Mouse (Mus musculus) WW6 (cell line): ENCODE results near the gene Zfp386.
"Not testable (repeated sequence)": the region's sequence is repeated elsewhere in the genome, so short reads cannot be mapped to it uniquely, and the experiment has no call there.

ENCODE experiments used
- DNase-seq: peaks from one replicate; pipeline ENCODE4 v3.0.0-alpha.2; 2013; ENCODE audit warnings: low read depth, low spot score

The Zfp386 gene

DNA sequence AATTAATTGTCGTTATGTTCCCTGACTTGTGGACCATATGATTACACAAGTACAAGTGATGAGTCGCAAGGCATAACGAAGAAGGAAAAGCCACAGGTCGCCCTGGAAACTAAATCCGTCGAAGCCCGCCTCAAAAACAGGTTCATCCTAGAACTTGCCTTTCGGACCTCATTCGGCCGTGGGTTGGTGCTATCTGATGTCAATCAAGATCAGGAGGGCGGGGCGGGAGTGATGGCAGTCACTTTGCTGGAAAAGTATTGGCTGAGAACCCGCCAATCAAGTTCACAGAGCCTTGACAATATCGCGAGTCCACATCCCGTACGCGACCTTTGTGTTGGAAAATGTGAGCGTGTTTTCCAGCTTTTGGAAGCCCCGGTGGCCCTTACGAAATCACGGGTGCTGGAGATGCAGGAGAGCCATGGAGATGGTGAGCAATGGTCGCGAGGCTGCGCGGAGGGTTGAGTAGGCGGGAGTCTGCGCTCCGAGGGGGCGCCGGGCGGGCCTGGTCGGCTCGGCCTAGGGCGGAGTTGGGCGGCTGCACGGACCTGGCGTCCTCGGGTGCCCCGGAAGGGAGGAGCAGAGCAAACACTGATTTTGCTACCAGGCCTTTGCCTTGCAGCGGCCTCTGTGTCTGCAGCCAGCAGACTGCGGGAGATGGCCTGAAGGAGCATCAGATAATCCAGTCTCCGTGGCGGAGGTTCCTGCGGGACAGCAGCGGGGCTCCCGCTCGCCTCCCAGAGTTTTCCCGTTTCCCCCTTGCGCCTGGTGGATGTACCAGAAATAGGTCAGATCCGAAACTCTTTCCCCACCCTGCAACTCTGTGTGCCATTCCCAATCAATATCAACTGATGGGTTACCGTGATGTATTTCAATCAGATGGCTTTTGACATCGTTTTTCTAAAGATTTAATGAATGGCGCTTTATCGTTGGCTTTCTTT is at the start of gene Zfp386:
TSS of gene Zfp386 (plus strand) at position 285 of the 938 bp plus-strand sequence.
- peak; percentile 90 for DNase-seq

DNA sequence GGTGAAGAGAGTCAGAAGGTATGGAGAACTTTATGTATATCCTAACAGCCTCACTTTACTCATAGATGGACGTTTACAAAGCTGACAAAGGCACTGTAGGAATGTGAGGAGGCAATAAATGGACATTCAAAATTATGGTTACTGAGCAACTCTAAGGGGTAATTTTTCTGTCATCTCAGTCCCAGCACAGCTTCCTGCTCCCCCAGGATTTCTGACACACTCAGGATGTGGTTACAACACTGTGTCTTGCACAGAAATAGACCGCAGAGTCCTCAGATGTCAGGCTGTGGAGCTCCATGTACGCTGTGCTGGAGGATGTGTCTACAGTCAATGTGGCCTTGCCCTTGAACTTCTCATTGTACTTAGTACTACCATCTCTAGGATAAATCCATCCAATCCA is 47.7 kb upstream of the Zfp386 start:
- DNase-seq = not testable (repeated sequence)

DNA sequence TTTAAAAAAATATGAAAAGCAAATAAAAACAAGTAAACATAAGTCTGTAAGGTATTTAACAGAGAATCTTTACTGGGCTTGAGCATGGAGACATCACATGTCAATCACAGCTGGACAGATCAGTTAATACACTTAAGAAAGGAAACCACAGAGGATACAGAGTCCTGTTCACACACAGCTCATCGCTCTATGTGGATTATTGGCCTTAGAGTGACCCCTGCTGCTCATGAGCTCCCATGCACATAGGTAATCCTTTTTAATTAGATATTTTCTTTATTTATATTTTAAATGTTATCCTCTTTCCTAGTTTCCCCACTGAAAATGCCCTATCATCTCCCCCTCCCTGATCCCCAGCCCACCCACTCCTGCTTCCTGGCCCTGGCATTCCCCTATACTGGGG is 44.6 kb upstream of the Zfp386 start:
- DNase-seq = not testable (repeated sequence)

DNA sequence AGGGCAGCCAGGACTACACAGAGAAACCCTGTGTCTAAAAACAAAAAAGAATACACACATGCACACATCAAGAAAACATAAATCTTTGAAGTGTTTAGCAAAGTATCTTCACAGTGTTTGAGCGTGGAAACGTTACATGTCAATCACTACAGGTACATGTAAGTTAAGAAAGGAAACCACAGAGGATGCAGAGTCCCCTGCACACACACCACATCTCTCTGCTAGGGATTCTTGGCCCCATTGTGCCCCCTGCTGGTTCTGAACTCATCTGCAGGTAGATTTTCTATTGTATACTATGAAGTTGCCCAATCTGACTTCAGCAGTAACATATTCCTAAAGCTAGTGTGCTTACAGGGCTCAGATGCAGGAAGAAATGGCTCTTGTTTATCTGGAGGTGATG is 36.7 kb upstream of the Zfp386 start:
- no peak for DNase-seq

DNA sequence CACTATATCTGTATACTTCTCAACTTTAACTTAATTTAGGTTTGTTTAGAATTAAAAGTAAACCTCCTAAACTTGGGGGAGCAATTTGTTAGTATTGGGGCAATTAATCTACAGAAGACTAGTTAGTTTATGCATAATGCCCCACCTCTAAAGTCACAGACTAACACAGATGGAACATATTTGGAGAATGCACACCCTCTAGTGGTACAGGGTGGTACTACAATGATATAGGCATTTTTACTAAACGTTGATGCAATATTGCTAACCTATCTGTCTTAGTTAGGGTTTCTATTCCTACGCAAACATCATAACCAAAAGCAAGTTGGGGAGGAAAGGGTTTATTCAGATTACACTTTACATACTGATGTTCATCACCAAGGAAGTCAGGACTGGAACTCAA is 19.4 kb upstream of the Zfp386 start:
- no peak for DNase-seq

DNA sequence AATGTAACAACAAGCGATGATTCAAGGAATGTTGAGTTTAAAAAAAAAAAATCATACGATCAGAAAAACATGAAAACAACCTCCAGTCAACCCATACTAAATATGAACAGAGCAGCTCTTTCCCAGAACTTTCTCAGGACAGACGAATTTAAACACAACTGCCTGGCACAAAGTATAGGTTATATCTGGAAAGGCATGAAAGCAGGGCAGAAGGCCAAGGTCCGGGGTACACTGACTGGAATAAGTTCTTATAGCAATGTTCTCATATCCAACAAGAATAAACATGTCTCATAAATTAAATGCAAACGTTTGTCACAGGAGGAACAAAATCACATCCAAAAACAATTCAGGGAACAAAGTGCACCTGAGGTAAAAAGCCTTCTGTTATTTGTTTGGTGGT is 12.2 kb upstream of the Zfp386 start:
- DNase-seq = no peak

- DNase-seq = no peak
Measured at GRCm38 (mm10) chr12:116044785-116045184, 2.7 kb upstream of the Zfp386 start.

GRCm38 (mm10) chr12:116048766-116049165 is 1.2 kb downstream of the Zfp386 start:
- DNase-seq = no peak

DNA sequence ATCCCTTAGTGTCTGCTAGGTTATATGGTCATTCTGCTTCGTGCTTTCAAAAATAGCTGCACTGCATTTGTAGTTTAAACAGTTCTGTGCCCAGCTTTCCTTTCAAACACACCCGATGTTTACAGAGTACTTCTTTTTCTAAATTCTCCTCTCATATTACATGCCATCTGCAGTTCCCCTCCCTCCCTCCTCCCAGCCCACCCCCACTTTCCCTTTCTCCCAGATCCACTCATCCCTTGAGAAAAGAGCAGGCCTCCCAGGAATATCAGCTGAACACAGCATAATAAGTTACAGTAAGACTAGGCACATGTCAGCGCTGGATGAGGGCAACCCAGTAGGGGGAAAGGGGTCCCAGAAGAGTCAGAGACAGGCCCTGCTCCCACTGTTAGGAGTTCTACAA is 1.7 kb downstream of the Zfp386 start:
- DNase-seq = no peak

DNA sequence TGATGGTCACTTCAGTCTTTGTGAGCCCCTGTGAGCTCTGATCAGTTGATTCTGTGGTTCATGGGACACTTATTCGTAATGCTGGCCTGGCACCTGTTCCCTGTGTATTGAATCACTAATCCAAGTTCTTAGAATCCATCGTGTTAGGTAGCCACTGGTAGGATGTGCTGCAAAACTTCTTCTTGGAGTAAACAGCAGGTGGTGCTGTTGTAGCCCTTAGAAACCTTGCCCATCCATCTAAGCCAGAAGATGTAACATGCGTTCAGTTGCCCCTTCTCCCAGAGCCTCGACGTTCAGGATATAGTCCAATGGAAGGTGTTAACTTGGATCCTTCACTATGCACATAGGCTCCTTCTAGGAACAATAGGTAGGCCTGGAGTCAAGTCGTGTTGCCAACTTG is 2.2 kb downstream of the Zfp386 start:
- no peak for DNase-seq

GRCm38 (mm10) chr12:116054342-116054741 is 6.8 kb downstream of the Zfp386 start:
- no peak for DNase-seq

DNA sequence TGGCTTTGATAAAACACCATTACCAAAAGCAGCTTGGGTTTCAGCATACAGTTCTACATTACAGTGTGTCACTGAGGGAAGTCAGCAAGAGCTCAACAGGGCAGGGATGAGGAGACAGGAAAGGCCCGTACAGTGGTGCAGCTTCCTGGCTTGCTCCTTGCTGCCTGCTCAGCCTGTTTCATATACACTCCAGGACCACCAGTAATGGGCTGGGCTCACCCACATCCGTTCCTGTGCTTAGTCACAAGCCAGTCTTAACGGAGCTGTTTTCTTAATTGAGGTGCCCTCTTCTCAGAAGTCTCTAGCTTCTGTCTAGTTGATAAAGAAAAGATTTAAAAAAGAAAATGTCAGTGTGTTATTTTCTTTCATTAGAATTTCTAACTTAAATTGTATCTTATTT is 8.6 kb downstream of the Zfp386 start:
- no peak for DNase-seq

DNA sequence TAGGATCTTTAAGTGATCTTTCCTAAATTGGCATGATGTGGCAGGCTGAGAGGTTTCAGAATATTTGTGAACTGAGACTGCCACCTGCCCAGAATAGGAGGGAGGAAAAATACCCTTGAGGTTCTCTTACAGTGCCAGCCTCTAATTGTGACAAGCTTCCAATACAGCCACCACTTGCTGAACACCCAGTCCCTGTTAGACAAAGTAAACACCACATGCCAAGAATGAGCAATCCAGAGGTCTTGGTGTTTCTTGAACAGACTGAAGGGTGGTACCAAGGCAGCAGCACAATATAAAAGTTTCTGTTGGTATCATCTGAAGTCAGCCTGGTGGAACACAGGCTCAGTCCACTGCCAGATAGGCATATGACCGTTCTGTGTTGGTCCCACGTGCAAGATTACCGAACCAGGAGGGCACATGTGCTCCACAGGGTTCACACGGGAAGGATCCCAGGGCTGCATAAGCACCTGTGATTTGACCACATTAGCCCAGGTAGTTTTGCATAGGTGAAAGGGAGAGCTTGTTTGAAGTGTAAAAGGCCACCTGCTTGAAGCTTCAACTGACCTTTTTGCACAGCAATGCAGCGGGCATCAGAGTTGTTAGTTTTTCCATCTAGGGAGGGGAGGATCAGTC is 14.2 kb downstream of the Zfp386 start:
- no peak for DNase-seq

- DNase-seq = no peak
Measured at GRCm38 (mm10) chr12:116062194-116062583, 14.7 kb downstream of the Zfp386 start.

GRCm38 (mm10) chr12:116063020-116063419 is 15.5 kb downstream of the Zfp386 start:
- DNase-seq = no peak

DNA sequence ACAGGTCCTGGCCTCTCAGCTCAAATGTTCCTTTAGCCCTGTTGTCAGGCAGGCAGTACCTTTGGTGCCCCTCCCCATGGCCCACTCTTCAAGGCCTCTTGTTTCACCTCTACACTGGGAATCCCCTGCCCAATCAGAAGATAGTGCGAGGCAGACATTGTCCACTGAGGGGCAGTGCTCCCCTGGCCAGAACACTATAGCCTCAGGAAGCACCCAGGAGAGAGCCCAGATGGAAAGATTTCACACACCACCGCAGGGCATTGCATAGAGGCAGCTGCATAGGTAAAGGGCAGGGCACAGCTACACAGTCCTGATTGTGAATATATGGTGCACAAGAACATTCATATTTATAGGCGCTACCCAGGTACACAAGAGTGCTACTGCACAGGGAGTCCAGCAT is 23.5 kb downstream of the Zfp386 start:
- no peak for DNase-seq

DNA sequence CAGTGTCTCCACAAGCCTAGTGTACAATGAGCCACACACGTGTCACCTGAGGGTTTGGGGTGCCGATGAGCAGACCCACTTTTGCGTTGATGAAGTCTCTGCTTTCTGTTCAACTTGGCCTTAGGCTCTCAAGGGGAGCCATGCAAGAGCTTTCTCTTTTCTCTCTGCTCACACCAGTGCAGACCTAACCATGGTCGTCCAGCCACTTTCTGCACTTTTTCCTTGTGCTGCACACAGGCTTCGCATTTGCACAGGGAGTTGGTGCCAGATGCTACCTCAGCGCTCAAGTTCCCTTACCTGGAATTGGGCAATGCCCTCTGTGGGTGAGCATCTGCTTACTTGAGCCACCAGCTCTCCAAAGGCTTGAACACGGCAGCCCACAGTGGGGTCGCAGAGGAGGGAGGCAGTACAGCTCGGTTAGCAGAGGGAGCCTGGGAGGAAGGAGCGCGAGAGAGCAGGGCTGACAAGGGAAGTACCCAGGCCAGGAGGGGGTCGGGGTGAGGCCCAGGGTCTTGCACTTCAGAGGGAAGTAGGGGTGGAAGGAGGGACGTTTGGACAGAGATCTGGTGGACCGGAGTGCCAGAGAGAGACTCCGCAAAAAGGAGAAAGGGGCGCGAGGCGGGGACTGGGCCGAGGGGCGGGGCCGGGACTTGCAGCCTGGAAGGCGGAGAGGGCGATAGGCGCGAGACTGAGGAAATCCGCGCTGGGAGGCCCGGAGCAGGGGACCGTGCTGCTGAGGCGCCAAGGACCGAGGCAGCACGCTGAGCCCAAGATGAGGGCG is 29.7 kb downstream of the Zfp386 start, which contains the start of gene Vipr2:
TSS of gene Vipr2 (plus strand) at position 653 of the 781 bp plus-strand sequence.
- peak; percentile 22 for DNase-seq

- no peak for DNase-seq
Measured at GRCm38 (mm10) chr12:116077855-116078366, 30.4 kb downstream of the Zfp386 start.

DNA sequence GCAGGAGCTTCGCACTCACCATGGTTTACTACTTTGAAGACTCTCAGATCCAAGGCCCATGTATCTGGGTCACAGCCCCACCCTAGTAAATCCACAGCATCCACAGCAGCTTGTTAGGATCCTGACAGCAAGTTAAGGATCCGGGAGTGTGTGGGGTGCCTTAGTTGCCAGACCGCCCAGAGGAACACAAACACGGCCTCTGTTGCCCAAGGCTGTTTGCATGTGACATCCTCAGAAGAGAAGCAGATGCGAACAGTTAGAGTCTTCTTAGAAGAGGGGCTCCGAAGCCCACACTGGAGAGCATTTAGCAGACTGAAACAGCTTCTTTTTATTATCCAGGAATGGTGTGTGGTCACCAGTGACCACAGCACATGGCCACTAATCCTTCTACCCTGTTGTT is 35.6 kb downstream of the Zfp386 start:
- no peak for DNase-seq

DNA sequence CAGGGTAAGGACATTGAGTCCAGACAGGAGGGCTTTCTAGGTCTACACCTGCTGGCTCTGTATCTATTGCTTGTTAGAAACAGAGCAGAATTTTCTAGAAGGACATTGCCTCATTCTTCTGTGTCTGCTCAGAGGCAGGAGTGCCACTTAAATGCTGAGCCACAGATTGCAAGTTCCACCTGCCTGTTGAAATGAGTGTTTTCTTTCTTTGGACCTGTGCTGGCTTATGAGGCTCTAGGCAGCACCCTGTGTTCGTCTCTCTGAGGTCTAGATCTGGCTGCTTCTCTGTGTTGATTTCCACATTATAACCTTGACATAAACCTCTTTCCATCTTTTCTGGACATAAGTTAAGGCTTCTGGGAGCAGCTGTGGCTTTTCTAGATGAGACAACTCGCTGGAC is 36.8 kb downstream of the Zfp386 start:
- no peak for DNase-seq

GRCm38 (mm10) chr12:116086951-116087600 is 39.6 kb downstream of the Zfp386 start:
- DNase-seq = no peak
